Mouse (Mus musculus) heart, embryonic 13.5 days (tissue): ENCODE data around the gene Ehbp1l1. TPM values are rescaled to one million over a fixed set of nuclear protein-coding genes. Genes with fewer than 3 reads are reported as not detected.

Source experiments
- ATAC-seq: fragments of 200-750 bp; cut with Nextera tagmentation; 2 replicates; pipeline ENCODE4 v1.8.0; 2017; ENCODE audit warnings: moderate TSS enrichment; ENCODE audit not compliant: insufficient number of reproducible peaks, low FRiP score, low TSS enrichment; ENCODE audit errors: extremely low read depth
- H3K27ac ChIP-seq: fragments of 300-500 bp; sonication (generic); replicated peaks from 2 replicates; pipeline ENCODE4 v1.5.1; 2015; ENCODE audit warnings: moderate library complexity, mild to moderate bottlenecking, inconsistent platforms
- H3K27me3 ChIP-seq: fragments of 300-500 bp; sonication (generic); replicated peaks from 2 replicates; pipeline ENCODE4 v1.6.1; 2015; ENCODE audit warnings: mild to moderate bottlenecking, inconsistent platforms
- H3K36me3 ChIP-seq: fragments of 300-500 bp; sonication (generic); 2 replicates; pipeline ENCODE4 v1.6.1; 2015; ENCODE audit warnings: mild to moderate bottlenecking, inconsistent platforms
- H3K4me1 ChIP-seq: fragments of 300-500 bp; sonication (generic); 2 replicates; pipeline ENCODE4 v1.6.1; 2015; ENCODE audit warnings: inconsistent platforms
- H3K4me2 ChIP-seq: fragments of 300-500 bp; sonication (generic); 2 replicates; pipeline ENCODE4 v1.6.1; 2015; ENCODE audit warnings: inconsistent platforms, mild to moderate bottlenecking, moderate library complexity
- H3K4me3 ChIP-seq: fragments of 300-500 bp; sonication (generic); 2 replicates; pipeline ENCODE4 v1.5.1; 2015; ENCODE audit warnings: moderate library complexity, mild to moderate bottlenecking, inconsistent platforms
- H3K9ac ChIP-seq: fragments of 300-500 bp; sonication (generic); 2 replicates; pipeline ENCODE4 v1.6.1; 2015; ENCODE audit warnings: inconsistent platforms, mild to moderate bottlenecking, moderate library complexity
- H3K9me3 ChIP-seq: fragments of 300-500 bp; sonication (generic); 2 replicates; pipeline ENCODE4 v1.6.1; 2016; ENCODE audit warnings: inconsistent platforms
- WGBS: fragments of 180-500 bp; shearing (Covaris S2); methylation state at CpG from one replicate; pipeline ENCODE4 v1.1.7; 2015; ENCODE audit warnings: mixed read lengths; 5-methylcytosine and 5-hydroxymethylcytosine counted together
- polyA plus RNA-seq: library from polyadenylated mRNA; unstranded; fragments of >200 nt; fragmentation: Nextera tagmentation; extraction: Ambion mirVana; gene quantifications from 2 replicates; pipeline ENCODE4 v1.2.1, GENCODE M21; 2015

Ehbp1l1 gene
- polyA plus RNA-seq, 1 experiment from 2014 or later, result 85.9 TPM

DNA sequence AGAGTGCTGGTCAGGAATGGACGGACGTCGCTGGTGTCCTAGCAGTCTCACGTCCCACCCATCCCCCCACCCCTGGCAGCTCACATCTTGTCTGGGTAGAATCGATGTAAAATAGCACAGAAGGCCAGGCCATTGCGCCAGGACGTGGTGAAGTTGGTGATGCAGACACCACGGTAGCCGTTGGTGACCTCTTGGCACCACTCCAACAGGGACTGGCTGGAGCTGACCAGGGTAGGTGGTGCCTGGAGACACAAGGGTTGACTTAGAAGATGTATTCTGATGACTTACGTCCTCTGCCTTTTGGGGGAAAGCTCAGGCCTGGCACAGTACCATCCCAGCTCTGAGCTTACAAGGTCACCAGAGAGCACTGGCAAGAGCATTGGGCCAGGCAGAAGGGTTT lies 9.2 kb downstream of the Ehbp1l1 start:
- peaks cover 45% of the 10 kb centered on the region for H3K4me1 ChIP-seq
- H3K27me3 ChIP-seq, result no peaks in the 10 kb centered on the region
- peaks cover 100% of the 10 kb centered on the region for H3K36me3 ChIP-seq

DNA sequence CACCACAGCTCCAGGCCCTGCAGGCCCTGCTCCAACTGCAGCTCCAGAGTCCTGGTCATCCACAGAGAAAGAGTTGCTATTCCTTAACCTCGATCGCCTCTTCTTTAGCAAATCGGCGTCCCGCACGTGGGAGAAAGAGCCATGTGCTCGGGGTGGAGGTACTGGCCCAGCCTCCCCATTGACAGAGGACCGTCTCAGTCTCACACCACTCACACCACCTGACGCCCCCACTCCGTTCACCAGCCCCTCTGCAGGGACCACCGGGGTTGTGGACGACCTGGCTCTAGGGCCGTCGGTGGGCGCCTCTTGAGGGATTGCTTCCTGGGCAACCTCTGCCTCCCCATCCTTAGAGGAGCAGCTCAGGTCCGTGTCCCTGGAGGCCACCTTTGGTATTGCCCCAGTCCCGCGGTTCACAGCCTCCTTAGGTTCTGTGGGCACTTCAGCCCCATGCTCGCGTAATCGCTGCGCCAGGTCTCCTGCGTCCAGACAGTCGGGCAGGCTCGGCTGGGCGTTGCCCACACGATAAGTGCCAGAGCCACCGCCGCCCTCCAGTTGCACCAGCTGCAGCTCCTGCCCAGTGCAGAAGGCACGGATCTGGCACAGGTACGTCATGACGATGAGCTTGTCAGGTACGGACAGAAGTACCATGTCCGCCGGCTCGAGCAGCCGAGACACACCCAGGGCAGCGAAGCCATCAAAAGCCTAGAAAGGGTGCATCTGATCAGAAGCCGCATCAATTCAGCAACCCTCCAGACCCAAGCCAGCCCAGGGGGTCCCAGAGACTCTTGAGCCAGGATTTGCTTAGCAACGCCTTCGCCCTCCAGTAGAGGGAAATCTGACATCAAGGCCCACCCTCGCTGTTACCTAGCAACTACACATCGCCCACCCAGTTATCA lies 10.1 kb downstream of the Ehbp1l1 start:
- Histone ChIP-seq H3K36me3 (peaks cover 100% of the 10 kb centered on the region), H3K9ac (peak overlapping the region; percentile 53), H3K4me3 (no peak overlapping the region), H3K27me3 (no peaks in the 10 kb centered on the region), H3K9me3 (no peaks in the 10 kb centered on the region), H3K4me1 (peaks cover 45% of the 10 kb centered on the region), H3K4me2 (peak overlapping the region; percentile 2; the same call in 1 of the 2 replicates), H3K27ac (no peak overlapping the region)
- WGBS, result 46% methylated on average over 43 of the region's 43 CpGs
- no peak for ATAC-seq

More for the DNA sequence above, 9.2 kb downstream of the Ehbp1l1 start:
- ATAC-seq, result no peak
- Histone ChIP-seq H3K9ac (peak overlapping the region; percentile 50; the same call in 1 of the 2 replicates), H3K4me3 (no peak overlapping the region), H3K4me2 (no peak overlapping the region), H3K27ac (0 out of 2 replicates have a peak overlapping the region, but pooled peaks have one; percentile 15), H3K9me3 (no peaks in the 10 kb centered on the region)
- 46% methylated on average over 10 of the region's 10 CpGs for WGBS

DNA sequence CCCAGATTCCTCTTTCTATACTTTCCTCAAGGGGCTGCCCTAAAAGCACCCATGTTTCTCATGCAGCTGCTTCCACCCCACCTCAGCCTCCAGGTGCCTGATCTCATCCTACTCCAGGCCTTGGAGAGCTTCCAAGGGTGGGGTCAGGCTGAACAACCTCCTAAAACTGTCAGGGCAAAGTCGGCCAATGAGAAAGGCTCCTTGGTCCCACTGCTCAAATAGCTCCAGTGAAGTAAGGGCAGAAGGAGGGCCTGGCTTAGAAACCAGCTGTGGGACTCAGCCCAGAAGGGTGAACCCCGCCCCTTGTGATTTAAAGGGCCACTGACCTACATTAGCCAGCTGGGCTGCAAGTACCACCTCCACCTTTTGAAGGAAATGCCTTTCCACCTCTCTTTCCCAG lies 12.4 kb downstream of the Ehbp1l1 start:
- ATAC-seq, result no peak
- Histone ChIP-seq H3K9me3 (no peaks in the 10 kb centered on the region), H3K4me2 (peak overlapping the region; percentile 41), H3K4me1 (peaks cover 45% of the 10 kb centered on the region), H3K36me3 (peaks cover 99% of the 10 kb centered on the region), H3K27ac (peak overlapping the region; percentile 48), H3K4me3 (peak overlapping the region; percentile 17; the same call in 1 of the 2 replicates), H3K9ac (peak overlapping the region; percentile 53), H3K27me3 (no peaks in the 10 kb centered on the region)
- WGBS, result 19% methylated on average over 2 of the region's 2 CpGs

DNA sequence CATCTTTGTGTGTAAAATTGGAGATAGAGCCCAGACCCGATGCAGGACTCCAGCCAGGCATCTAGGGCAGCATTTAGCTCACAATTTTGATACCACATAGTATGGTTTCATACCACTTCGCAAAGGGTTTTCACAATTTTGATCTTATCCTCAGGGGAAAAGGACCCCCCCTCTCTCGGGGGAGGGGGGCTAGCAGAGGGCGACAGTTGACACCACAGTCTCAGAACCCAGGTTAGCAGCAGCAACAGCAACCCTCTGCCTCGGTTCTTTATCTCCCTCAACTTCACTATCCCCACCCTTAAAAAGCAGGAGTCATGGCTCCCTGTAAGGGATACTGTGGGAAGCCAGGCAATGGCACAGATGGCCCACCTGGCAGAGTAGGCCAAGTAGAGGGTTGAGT lies 12.9 kb downstream of the Ehbp1l1 start:
- peak overlapping the region; percentile 53 for H3K9ac ChIP-seq
- no peak for ATAC-seq
- peaks cover 99% of the 10 kb centered on the region for H3K36me3 ChIP-seq
- H3K9me3 ChIP-seq, result no peaks in the 10 kb centered on the region
- WGBS, result 62% methylated on average over 5 of the region's 5 CpGs
- H3K27me3 ChIP-seq, result no peaks in the 10 kb centered on the region
- H3K27ac ChIP-seq, result peak overlapping the region; percentile 48
- H3K4me3 ChIP-seq, result peak overlapping the region; percentile 17; the same call in 1 of the 2 replicates
- H3K4me2 ChIP-seq, result peak overlapping the region; percentile 41
- H3K4me1 ChIP-seq, result peaks cover 45% of the 10 kb centered on the region

DNA sequence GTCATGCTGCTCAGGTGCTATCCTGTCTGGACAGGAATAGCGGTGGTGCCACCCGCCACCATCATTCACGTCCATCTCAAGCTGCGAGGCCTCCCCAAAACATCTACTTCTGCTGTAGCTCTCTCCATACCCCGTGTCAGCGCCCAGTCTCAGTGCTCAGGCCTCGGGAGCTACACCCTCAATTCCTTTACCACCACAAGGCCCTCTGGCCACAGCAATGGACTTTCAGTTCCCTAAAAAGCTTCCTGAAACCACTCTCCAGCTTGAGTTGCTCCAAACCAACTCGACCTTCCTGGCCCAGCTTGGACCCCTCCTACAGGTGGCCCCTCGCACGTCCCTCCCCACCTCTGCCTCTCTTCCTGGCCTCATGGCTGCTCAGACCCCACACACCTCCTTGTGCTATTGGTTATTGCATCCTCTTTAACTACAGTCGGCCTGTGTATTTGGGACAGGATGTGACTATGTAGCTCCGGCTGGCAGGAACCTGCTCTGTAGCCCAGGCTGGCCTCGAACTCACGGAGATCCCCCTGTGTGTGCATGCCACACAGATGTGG lies 14.1 kb downstream of the Ehbp1l1 start:
- no peaks in the 10 kb centered on the region for H3K9me3 ChIP-seq
- 93% methylated on average over 14 of the region's 14 CpGs for WGBS
- H3K9ac ChIP-seq, result no peak overlapping the region
- H3K27me3 ChIP-seq, result no peaks in the 10 kb centered on the region
- no peak overlapping the region for H3K4me3 ChIP-seq
- peaks cover 99% of the 10 kb centered on the region for H3K36me3 ChIP-seq
- peaks cover 37% of the 10 kb centered on the region for H3K4me1 ChIP-seq
- no peak for ATAC-seq
- H3K4me2 ChIP-seq, result no peak overlapping the region
- H3K27ac ChIP-seq, result no peak overlapping the region

DNA sequence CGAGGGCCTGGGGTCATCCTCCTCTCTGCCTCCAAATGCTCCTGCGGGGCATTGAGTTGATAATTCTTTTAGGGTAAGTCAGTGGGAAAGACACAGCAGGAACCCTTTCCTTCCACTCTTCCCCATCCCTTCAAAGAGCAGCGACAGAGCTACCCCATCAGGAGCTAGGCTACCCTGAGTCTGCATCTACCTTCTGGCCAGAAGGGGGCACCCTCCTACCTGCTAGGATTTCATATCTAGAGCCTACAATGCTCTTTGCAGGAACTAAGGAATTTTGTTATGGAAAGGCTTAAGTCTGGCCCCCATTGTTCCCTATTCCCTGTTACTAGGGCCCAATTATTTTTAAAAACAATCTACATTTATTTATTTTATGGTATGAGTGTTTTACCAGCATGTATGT lies 14.9 kb downstream of the Ehbp1l1 start:
- no peak for ATAC-seq

DNA sequence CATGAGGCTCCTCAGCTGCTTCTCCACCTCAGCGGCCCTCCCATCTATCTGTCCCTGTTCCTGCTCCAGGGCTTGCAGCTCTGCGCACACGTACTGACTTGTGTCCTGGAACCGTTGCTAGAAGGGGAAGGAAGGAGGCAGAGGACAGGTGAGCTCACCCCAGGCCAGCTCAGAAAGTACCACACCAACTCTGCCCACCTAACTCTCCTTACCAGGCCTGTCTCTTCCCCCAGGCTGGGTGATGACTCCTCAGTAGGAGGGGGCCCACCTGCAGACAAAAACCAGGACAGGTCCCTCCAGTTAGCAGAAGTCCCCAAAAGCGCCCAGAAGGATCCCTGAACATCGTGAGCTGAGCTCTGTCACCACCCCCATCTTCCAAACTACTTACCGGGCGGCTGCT lies 15.5 kb downstream of the Ehbp1l1 start:
- no peaks in the 10 kb centered on the region for H3K9me3 ChIP-seq
- no peak for ATAC-seq
- peaks cover 29% of the 10 kb centered on the region for H3K4me1 ChIP-seq
- no peak overlapping the region for H3K27ac ChIP-seq
- no peak overlapping the region for H3K4me3 ChIP-seq
- no peak overlapping the region for H3K9ac ChIP-seq
- peaks cover 99% of the 10 kb centered on the region for H3K36me3 ChIP-seq
- no peak overlapping the region for H3K4me2 ChIP-seq
- 85% methylated on average over 8 of the region's 8 CpGs for WGBS
- no peaks in the 10 kb centered on the region for H3K27me3 ChIP-seq

More for the DNA sequence above, 14.9 kb downstream of the Ehbp1l1 start:
- peaks cover 99% of the 10 kb centered on the region for H3K36me3 ChIP-seq
- H3K9ac ChIP-seq, result no peak overlapping the region
- peaks cover 30% of the 10 kb centered on the region for H3K4me1 ChIP-seq
- no peak overlapping the region for H3K4me2 ChIP-seq
- no peak overlapping the region for H3K4me3 ChIP-seq
- WGBS, result 26% methylated on average over 3 of the region's 3 CpGs
- H3K27ac ChIP-seq, result no peak overlapping the region
- H3K27me3 ChIP-seq, result no peaks in the 10 kb centered on the region
- H3K9me3 ChIP-seq, result no peaks in the 10 kb centered on the region

DNA sequence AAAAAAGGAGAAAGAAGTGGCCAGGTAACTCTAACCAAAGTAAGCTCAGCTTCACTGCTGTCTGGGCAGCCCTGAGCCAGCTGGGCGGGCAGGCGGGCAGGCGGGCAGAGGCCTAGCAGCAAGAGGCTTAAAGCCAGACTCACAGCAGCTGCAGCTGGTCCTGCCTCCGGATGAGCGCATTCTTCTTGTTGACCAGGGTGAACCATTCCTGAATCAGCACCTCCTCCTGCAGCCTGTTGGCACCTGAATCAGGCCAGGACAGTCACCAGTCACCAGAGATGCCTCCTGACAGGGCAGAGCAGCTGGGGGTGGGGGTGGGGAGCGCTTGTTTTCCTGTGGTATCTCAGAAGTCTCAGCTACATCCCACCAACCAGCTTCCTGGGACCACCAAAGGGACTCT lies 16.0 kb downstream of the Ehbp1l1 start:
- Histone ChIP-seq H3K27ac (no peak overlapping the region), H3K4me2 (no peak overlapping the region), H3K4me3 (no peak overlapping the region), H3K36me3 (peaks cover 94% of the 10 kb centered on the region), H3K4me1 (peaks cover 30% of the 10 kb centered on the region), H3K9ac (no peak overlapping the region), H3K9me3 (no peaks in the 10 kb centered on the region), H3K27me3 (no peaks in the 10 kb centered on the region)
- WGBS, result 92% methylated on average over 6 of the region's 6 CpGs
- no peak for ATAC-seq

DNA sequence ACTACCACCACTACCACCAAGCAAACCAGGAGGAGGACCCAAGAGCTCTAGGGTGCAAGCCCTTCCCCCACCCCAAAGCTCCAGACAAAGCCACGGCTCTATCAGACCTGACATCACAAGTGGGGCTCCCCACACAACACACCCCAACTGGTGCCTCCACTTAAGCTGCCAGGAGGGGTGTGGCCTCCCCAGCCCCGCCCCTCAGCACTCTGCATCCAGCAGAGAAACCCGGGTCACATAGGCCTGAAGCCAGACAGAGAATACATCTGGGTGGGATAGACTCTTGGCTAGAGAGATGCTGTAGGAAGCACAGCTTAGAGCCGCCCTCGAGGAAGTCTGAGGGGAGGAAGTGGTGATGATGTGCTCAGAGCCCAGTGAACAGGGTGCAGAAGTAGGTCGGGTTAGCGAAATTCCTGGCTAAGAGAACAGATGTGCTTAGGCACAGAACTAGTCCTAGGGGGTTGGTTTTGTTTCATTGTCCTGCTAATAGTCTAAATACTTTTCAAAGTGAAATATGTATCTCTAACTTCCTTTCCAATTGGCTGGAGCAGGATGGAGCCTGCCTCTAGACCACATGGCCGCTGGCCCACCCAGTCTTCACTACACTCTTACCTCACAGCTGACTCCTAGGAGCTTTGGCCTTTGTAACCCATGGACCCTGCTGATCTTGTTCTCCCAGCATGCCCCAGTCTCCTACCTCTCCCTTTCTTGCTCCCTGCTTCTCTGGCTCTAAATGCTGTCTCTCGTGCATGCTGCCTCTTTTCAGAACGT lies 21.1 kb downstream of the Ehbp1l1 start:
- Histone ChIP-seq H3K4me3 (no peak overlapping the region), H3K27me3 (no peaks in the 10 kb centered on the region), H3K36me3 (peaks cover 84% of the 10 kb centered on the region), H3K4me1 (peaks cover 19% of the 10 kb centered on the region), H3K9ac (peak overlapping the region; percentile 58), H3K9me3 (no peaks in the 10 kb centered on the region), H3K27ac (peak overlapping the region; percentile 48; the same call in 1 of the 2 replicates), H3K4me2 (no peak overlapping the region)
- WGBS, result 40% methylated on average over 10 of the region's 10 CpGs
- 0 out of 2 replicates have a peak, but pooled peaks have one; percentile 10 for ATAC-seq

DNA sequence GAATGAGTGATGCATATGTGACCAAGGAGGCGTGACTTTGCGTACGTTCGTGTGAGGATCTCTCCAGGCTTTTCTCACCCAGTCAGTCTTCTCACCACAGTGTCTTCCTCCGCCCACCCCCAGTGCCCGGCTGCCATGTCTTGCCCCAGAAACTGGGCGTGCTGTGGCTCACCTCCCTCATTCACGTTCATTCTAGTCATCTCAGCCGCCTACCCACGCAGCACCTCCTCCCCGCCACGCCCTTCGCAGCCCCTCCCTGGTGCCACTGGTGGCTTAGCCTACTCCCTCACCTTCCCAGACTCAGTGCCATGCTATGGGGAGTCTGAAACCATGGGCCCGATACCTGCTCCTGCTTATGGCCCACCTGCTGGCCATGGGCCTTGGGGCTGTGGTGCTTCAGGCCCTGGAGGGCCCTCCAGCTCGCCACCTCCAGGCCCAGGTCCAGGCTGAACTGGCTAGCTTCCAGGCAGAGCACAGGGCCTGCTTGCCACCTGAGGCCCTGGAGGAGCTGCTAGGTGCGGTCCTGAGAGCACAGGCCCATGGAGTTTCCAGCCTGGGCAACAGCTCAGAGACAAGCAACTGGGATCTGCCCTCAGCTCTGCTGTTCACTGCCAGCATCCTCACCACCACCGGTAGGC lies 21.8 kb downstream of the Ehbp1l1 start, which contains the start of gene Kcnk7:
Gene Kcnk7 (plus strand): TSS at position 205 of the 638 bp plus-strand sequence.
- Histone ChIP-seq H3K36me3 (peaks cover 84% of the 10 kb centered on the region), H3K4me3 (no peak within 1 kb of the TSS), H3K27ac (0 out of 2 replicates have a peak within 1 kb of the TSS, but pooled peaks have one; percentile 28), H3K4me2 (no peak within 1 kb of the TSS), H3K9ac (peak within 1 kb of the TSS; percentile 24; the same call in 1 of the 2 replicates), H3K27me3 (no peaks in the 10 kb centered on the region), H3K9me3 (no peaks in the 10 kb centered on the region), H3K4me1 (peaks cover 19% of the 10 kb centered on the region)
- 59% methylated on average over 17 of the region's 17 CpGs for WGBS
- ATAC-seq, result no peak
